Mouse (Mus musculus) forebrain, embryonic 10.5 days (tissue): ENCODE measurements around the gene Gm13078. TPM values are rescaled to one million over a fixed set of nuclear protein-coding genes. Genes with fewer than 3 reads are reported as not detected.

ENCODE experiments used
- DNase-seq: peaks from one replicate; pipeline ENCODE4 v3.0.0-alpha.2; 2017; ENCODE audit warnings: low spot score; ENCODE audit errors: extremely low spot score
- H3K27ac ChIP-seq: fragments of 300-500 bp; sonication (generic); 2 replicates; pipeline ENCODE4 v1.5.1; 2016; ENCODE audit warnings: mild to moderate bottlenecking
- H3K27me3 ChIP-seq: fragments of 300-500 bp; sonication (generic); 2 replicates; pipeline ENCODE4 v1.6.1; 2016; ENCODE audit warnings: mild to moderate bottlenecking; ENCODE audit not compliant: poor library complexity, severe bottlenecking
- H3K36me3 ChIP-seq: fragments of 300-500 bp; sonication (generic); replicated peaks from 2 replicates; pipeline ENCODE4 v1.6.1; 2016; ENCODE audit warnings: mild to moderate bottlenecking, moderate library complexity
- H3K4me1 ChIP-seq: fragments of 300-500 bp; sonication (generic); 2 replicates; pipeline ENCODE4 v1.6.1; 2016
- H3K4me3 ChIP-seq: fragments of 300-500 bp; sonication (generic); 2 replicates; pipeline ENCODE4 v1.5.1; 2016; ENCODE audit warnings: mild to moderate bottlenecking, moderate library complexity
- H3K9me3 ChIP-seq: fragments of 300-500 bp; sonication (generic); 2 replicates; pipeline ENCODE4 v1.6.1; 2016; ENCODE audit warnings: mild to moderate bottlenecking, moderate library complexity
- WGBS: fragments of 180-500 bp; shearing (Covaris S2); methylation state at CpG from one replicate; pipeline ENCODE4 v1.1.7; 2016; 5-methylcytosine and 5-hydroxymethylcytosine counted together
- polyA plus RNA-seq: library from polyadenylated mRNA; unstranded; fragments of >200 nt; fragmentation: Nextera tagmentation; extraction: Ambion mirVana; gene quantifications from 2 replicates; pipeline ENCODE4 v1.2.1, GENCODE M21; 2016

Gm13078 gene
- polyA plus RNA-seq = not detected in 2 replicates

DNA sequence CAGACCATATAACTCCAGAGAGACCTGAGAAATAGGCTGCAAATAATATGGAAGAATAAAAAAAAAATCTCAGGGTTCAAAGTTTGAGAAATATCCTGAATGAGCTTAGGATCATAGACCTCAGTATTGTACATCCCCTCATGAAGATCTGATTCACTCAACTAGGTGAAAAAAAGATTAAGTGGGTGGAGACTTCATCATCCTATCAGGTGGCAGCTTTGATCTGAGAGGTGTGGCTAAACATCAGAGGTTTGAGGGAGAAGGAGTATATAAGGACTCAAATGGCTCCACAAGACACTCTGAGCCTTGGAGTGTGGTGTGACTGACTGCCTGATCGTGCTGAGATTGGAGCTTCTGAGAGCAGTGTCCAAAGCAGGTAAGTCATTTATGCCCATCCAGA, at the start of gene Gm13078:
TSS of gene Gm13078 (plus strand) at position 301 of the 400 bp plus-strand sequence.
- H3K4me1 ChIP-seq = no peaks in the 10 kb centered on the region
- no peak for DNase-seq
- 89% methylated on average over 1 of the region's 1 CpGs for WGBS
- no peaks in the 10 kb centered on the region for H3K27me3 ChIP-seq
- peaks cover 66% of the 10 kb centered on the region for H3K9me3 ChIP-seq
- no peak within 1 kb of the TSS for H3K4me3 ChIP-seq
- H3K27ac ChIP-seq = no peak within 1 kb of the TSS
- no peaks in the 10 kb centered on the region for H3K36me3 ChIP-seq

DNA sequence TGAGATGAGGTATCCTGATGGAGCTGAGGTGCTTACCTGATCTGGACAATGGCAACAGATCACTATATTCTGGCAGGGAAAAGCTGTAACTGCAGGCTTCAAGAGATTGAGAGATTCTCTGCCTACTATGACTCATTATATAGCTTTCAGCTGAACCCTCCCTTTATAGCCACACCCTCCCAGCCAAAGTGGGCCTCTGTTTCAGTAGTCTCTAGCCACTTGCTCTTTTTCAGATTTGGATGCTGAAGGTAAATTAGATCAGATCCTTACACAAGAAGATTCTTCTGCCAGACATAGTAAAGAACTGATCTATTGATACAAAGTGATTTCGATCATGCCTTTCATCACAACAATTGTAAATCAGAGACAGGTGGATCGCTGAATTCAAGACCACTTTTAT, 16.6 kb upstream of the Gm13078 start, which contains the start of gene Gm13089:
TSS of gene Gm13089 (minus strand) at position 101 of the 400 bp plus-strand sequence.
- Histone ChIP-seq H3K9me3 (peaks cover 77% of the 10 kb centered on the region), H3K27me3 (no peaks in the 10 kb centered on the region), H3K4me1 (no peaks in the 10 kb centered on the region), H3K36me3 (no peaks in the 10 kb centered on the region), H3K4me3 (no peak within 1 kb of the TSS), H3K27ac (no peak within 1 kb of the TSS)
- WGBS = 86% methylated on average over 2 of the region's 2 CpGs
- no peak for DNase-seq

Other genes starting within 250 kb of the Gm13078 start
- gene Gm13043, start 208.1 kb upstream of the Gm13078 start, polyA plus RNA-seq = not detected in 2 replicates
- not detected in 2 replicates for gene Gm13040, start 183.5 kb upstream of the Gm13078 start, polyA plus RNA-seq
- not detected in 2 replicates for gene BC080695, start 167.8 kb upstream of the Gm13078 start, polyA plus RNA-seq
- not detected in 2 replicates for gene Gm13057, start 167.7 kb upstream of the Gm13078 start, polyA plus RNA-seq
- not detected in 2 replicates for gene Gm13083, start 104.5 kb upstream of the Gm13078 start, polyA plus RNA-seq
- not detected in 2 replicates for gene Gm13088, start 62.2 kb upstream of the Gm13078 start, polyA plus RNA-seq
- gene Gm13089, start 16.7 kb upstream of the Gm13078 start, polyA plus RNA-seq = not detected in 2 replicates
- not detected in 2 replicates for gene Gm13023, start 69.9 kb downstream of the Gm13078 start, polyA plus RNA-seq
- not detected in 2 replicates for gene Gm13084, start 96.6 kb downstream of the Gm13078 start, polyA plus RNA-seq
- gene Gm13103, start 127.0 kb downstream of the Gm13078 start, polyA plus RNA-seq = not detected in 2 replicates
- gene Pramef6, start 180.9 kb downstream of the Gm13078 start, polyA plus RNA-seq = not detected in 2 replicates
- gene Pramef25, start 231.6 kb downstream of the Gm13078 start, polyA plus RNA-seq = not detected in 2 replicates
- not detected in 2 replicates for gene Gm13101, start 247.5 kb downstream of the Gm13078 start, polyA plus RNA-seq